Mouse (Mus musculus): ENCODE measurements around the gene Ccdc3. TPM values are rescaled to one million over a fixed set of nuclear protein-coding genes. Genes with fewer than 3 reads are reported as not detected.

The Ccdc3 gene
- polyA plus RNA-seq, 1 experiment from 2014 or later = 17.7 TPM

DNA sequence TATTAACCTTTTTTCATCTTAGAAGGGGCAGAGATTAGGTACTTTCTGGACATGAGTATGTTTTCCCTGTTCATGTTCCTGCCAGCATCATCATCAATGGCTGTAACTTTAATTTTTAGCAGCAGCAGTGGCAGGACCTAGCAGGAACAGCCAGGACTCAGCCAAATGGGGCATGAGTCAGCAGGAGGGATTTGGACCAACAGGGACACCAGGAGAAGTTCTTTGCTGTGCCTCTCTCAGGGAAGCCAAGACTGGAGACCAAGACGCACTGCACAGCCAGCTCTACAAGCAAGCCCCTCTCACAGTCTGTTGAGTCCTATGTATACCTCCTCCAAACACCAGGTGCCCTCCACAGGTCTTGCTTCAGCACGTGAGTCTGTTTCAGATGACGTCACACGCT, 5.5 kb upstream of the Ccdc3 start:
- Histone ChIP-seq H3K27ac (replicated peaks in 1 of 2; ENCODE audit: control insufficient read depth in 1 of 2, insufficient read depth in 1 of 2, low read depth in 2 of 2, low read length in 2 of 2) (no peak overlapping the region), H3K4me3 (ENCODE audit: control insufficient read depth in 1 of 2, insufficient read depth in 1 of 2, low read depth in 1 of 2, low read length in 2 of 2) (no peak overlapping the region), H3K36me3 (ENCODE audit: control insufficient read depth, insufficient read depth, low read length) (no peaks in the 10 kb centered on the region), H3K27me3 (ENCODE audit: control insufficient read depth, insufficient read depth, low read length) (peaks cover 15% of the 10 kb centered on the region), H3K9me3 (ENCODE audit: control insufficient read depth, low read length) (no peaks in the 10 kb centered on the region), H3K4me1 (ENCODE audit: control insufficient read depth in 2 of 2, insufficient read depth in 2 of 2, low read length in 2 of 2) (peaks cover 7 to 14% of the 10 kb centered on the region in 2 experiments), H3K9ac (ENCODE audit: low read length) (no peak overlapping the region), H3K4me2 (ENCODE audit: low read length) (no peak overlapping the region)
- ATAC-seq (ENCODE audit: insufficient number of reproducible peaks, insufficient read depth, low FRiP score, low read depth) = no peak
- WGBS = 85% methylated on average over 4 of the region's 4 CpGs

DNA sequence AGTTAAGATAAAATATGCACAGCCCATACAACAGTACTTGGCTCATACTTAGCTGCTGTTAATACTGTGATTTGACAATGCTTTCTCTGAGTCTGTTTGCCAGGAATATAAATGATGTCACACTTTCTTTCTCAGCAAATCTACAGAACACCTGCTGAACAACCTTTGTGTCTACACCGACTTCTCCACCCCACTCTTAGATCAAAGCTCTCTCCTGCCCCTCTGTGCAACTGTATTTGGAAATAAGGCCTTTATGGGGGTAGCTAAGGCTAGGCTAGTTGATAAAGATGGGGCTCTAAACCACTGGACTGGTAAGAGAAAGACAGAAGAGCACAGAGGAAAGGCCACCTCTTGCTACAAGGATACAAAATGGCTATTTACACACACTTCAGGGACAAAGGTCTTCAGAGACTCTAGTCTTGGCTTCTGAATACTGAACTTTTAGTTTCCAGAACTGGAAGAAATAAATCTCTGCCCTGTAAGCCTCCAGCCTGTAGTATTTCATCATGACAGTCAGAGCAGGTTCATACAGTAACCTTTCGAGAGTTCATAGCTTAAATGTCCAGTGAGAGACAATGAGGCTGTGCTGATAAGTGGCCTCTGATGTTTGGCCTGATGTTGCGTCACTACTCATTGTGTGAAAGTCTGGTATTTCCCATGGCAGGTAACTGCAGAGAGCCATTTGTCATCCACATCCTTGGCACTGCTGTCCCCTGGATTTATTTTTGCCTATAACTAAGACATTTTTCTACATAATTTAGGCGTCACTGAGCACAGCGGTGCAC, 2.4 kb upstream of the Ccdc3 start:
- H3K9ac ChIP-seq (ENCODE audit: low read length) = no peak overlapping the region
- no peaks in the 10 kb centered on the region for H3K36me3 ChIP-seq (ENCODE audit: control insufficient read depth, insufficient read depth, low read length)
- peaks cover 37% of the 10 kb centered on the region for H3K27me3 ChIP-seq (ENCODE audit: control insufficient read depth, insufficient read depth, low read length)
- no peak for ATAC-seq (ENCODE audit: insufficient number of reproducible peaks, insufficient read depth, low FRiP score, low read depth)
- no peak overlapping the region for H3K4me3 ChIP-seq (ENCODE audit: control insufficient read depth in 1 of 2, insufficient read depth in 1 of 2, low read depth in 1 of 2, low read length in 2 of 2)
- WGBS = 67% methylated on average over 5 of the region's 5 CpGs
- H3K9me3 ChIP-seq (ENCODE audit: control insufficient read depth, low read length) = no peaks in the 10 kb centered on the region
- H3K4me1 ChIP-seq (ENCODE audit: control insufficient read depth in 2 of 2, insufficient read depth in 2 of 2, low read length in 2 of 2) = peaks cover 2 to 5% of the 10 kb centered on the region in 2 experiments; a peak in 3 of 4 replicates
- no peak overlapping the region for H3K4me2 ChIP-seq (ENCODE audit: low read length)
- H3K27ac ChIP-seq (replicated peaks in 1 of 2; ENCODE audit: control insufficient read depth in 1 of 2, insufficient read depth in 1 of 2, low read depth in 2 of 2, low read length in 2 of 2) = no peak overlapping the region

DNA sequence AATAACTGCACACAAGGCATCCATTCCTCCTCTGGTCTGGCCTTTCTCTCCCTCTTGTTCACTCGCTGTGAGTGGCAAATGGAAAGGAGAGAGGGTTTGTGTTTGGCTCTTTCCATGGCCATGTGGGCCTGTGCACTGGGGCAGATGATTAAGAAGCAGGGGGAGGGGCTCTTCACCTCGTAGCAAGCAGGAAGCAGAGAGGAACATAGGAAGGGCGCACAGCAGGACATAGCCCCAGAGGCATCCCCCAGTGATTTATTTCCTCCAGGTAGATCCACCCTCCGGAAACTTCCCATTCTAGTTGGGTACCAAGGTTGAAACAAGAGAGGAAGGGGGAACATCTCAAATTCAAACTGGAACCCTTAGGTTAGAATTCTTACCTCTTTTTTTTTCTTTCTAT, 2.4 kb downstream of the Ccdc3 start:
- H3K9me3 ChIP-seq (ENCODE audit: control insufficient read depth, low read length) = no peaks in the 10 kb centered on the region
- H3K36me3 ChIP-seq (ENCODE audit: control insufficient read depth, insufficient read depth, low read length) = no peaks in the 10 kb centered on the region
- no peak overlapping the region for H3K9ac ChIP-seq (ENCODE audit: low read length)
- WGBS = 60% methylated on average over 4 of the region's 4 CpGs
- H3K4me3 ChIP-seq (ENCODE audit: control insufficient read depth in 1 of 2, insufficient read depth in 1 of 2, low read depth in 1 of 2, low read length in 2 of 2) = no peak overlapping the region
- ATAC-seq (ENCODE audit: insufficient number of reproducible peaks, insufficient read depth, low FRiP score, low read depth) = no peak
- H3K27me3 ChIP-seq (ENCODE audit: control insufficient read depth, insufficient read depth, low read length) = peaks cover 40% of the 10 kb centered on the region
- H3K27ac ChIP-seq (replicated peaks in 1 of 2; ENCODE audit: control insufficient read depth in 1 of 2, insufficient read depth in 1 of 2, low read depth in 2 of 2, low read length in 2 of 2) = no peak overlapping the region
- H3K4me2 ChIP-seq (ENCODE audit: low read length) = no peak overlapping the region
- H3K4me1 ChIP-seq (ENCODE audit: control insufficient read depth in 2 of 2, insufficient read depth in 2 of 2, low read length in 2 of 2) = peaks cover 2 to 5% of the 10 kb centered on the region in 2 experiments; a peak in 3 of 4 replicates

DNA sequence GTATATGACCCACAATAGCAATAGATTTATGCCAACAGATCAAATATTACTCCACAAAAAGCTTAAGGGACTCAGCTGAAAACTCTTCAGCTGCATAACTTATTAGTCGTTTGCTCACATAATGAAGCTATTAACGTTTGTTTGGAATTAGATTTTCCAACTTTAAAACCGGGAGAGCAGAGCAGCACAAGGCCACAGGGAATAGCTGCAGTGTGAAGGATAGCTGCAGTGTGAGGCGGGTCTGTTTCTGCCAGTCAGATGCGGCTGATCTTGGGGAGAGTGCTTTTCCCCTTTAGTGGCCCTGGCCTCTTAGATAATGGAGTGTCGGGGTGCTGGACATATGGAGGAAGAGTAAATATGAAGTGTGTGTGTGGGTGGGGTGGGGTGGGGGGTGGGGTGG, 6.9 kb downstream of the Ccdc3 start:
- Histone ChIP-seq H3K9me3 (ENCODE audit: control insufficient read depth, low read length) (no peaks in the 10 kb centered on the region), H3K27me3 (ENCODE audit: control insufficient read depth, insufficient read depth, low read length) (peaks cover 4% of the 10 kb centered on the region; the same call in 1 of the 2 replicates), H3K27ac (replicated peaks in 1 of 2; ENCODE audit: control insufficient read depth in 1 of 2, insufficient read depth in 1 of 2, low read depth in 2 of 2, low read length in 2 of 2) (no peak overlapping the region), H3K36me3 (ENCODE audit: control insufficient read depth, insufficient read depth, low read length) (no peaks in the 10 kb centered on the region), H3K4me2 (ENCODE audit: low read length) (no peak overlapping the region), H3K9ac (ENCODE audit: low read length) (no peak overlapping the region), H3K4me3 (ENCODE audit: control insufficient read depth in 1 of 2, insufficient read depth in 1 of 2, low read depth in 1 of 2, low read length in 2 of 2) (no peak overlapping the region), H3K4me1 (ENCODE audit: control insufficient read depth in 2 of 2, insufficient read depth in 2 of 2, low read length in 2 of 2) (no peaks in the 10 kb centered on the region)
- ATAC-seq (ENCODE audit: insufficient number of reproducible peaks, insufficient read depth, low FRiP score, low read depth) = no peak
- WGBS = 55% methylated on average over 6 of the region's 6 CpGs

DNA sequence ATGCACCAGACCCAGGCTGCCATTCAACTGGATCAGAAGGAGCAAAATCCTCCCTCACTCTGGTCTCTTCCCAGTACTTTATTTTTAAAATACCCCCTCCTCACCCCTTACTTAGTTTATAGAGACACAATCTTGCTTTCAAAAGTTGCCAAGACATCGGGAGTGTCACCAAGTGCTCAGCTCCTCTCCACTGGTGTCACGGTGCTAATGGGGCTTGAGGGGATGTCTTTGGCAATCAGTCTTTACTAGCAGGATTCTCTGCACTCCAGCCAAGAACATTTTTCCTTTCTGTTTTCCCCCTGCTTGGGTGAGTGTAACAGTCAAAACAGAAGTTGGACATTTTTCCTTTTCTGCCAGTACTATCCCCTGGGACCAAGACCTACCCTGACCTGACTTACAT, 10.3 kb downstream of the Ccdc3 start:
- ATAC-seq (ENCODE audit: insufficient number of reproducible peaks, insufficient read depth, low FRiP score, low read depth) = no peak
- H3K27ac ChIP-seq (replicated peaks in 1 of 2; ENCODE audit: control insufficient read depth in 1 of 2, insufficient read depth in 1 of 2, low read depth in 2 of 2, low read length in 2 of 2) = no peak overlapping the region
- WGBS = 60% methylated on average over 2 of the region's 2 CpGs
- no peaks in the 10 kb centered on the region for H3K9me3 ChIP-seq (ENCODE audit: control insufficient read depth, low read length)
- H3K4me1 ChIP-seq (ENCODE audit: control insufficient read depth in 2 of 2, insufficient read depth in 2 of 2, low read length in 2 of 2) = no peaks in the 10 kb centered on the region
- no peak overlapping the region for H3K4me3 ChIP-seq (ENCODE audit: control insufficient read depth in 1 of 2, insufficient read depth in 1 of 2, low read depth in 1 of 2, low read length in 2 of 2)
- H3K4me2 ChIP-seq (ENCODE audit: low read length) = no peak overlapping the region
- no peak overlapping the region for H3K9ac ChIP-seq (ENCODE audit: low read length)
- no peaks in the 10 kb centered on the region for H3K27me3 ChIP-seq (ENCODE audit: control insufficient read depth, insufficient read depth, low read length)
- no peaks in the 10 kb centered on the region for H3K36me3 ChIP-seq (ENCODE audit: control insufficient read depth, insufficient read depth, low read length)

DNA sequence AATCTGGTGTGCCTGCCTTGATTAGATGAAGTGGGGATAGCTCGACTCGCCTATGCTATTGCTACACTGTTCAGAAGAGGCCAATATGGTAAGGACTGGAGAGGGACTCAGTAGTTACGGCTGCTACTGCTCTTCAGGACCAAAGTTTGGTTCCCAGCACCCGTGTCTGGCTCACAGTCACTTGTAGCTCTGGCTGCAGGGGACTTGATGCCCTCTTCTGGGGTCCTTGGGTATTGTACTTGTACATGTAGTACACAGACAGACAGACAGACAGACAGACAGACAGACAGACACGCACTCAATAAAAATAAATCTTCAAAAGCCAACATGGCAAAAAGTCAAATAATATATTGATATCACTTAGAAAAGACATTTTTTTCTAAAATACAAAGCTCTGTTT, 17.1 kb downstream of the Ccdc3 start:
- H3K4me2 ChIP-seq (ENCODE audit: low read length) = no peak overlapping the region
- no peak for ATAC-seq (ENCODE audit: insufficient number of reproducible peaks, insufficient read depth, low FRiP score, low read depth)
- 87% methylated on average over 5 of the region's 5 CpGs for WGBS
- H3K9me3 ChIP-seq (ENCODE audit: control insufficient read depth, low read length) = no peaks in the 10 kb centered on the region
- no peak overlapping the region for H3K9ac ChIP-seq (ENCODE audit: low read length)
- H3K4me1 ChIP-seq (ENCODE audit: control insufficient read depth in 2 of 2, insufficient read depth in 2 of 2, low read length in 2 of 2) = peaks cover 0 to 4% of the 10 kb centered on the region in 2 experiments; a peak in 3 of 4 replicates
- no peak overlapping the region for H3K4me3 ChIP-seq (ENCODE audit: control insufficient read depth in 1 of 2, insufficient read depth in 1 of 2, low read depth in 1 of 2, low read length in 2 of 2)
- no peaks in the 10 kb centered on the region for H3K36me3 ChIP-seq (ENCODE audit: control insufficient read depth, insufficient read depth, low read length)
- no peak overlapping the region for H3K27ac ChIP-seq (replicated peaks in 1 of 2; ENCODE audit: control insufficient read depth in 1 of 2, insufficient read depth in 1 of 2, low read depth in 2 of 2, low read length in 2 of 2)
- H3K27me3 ChIP-seq (ENCODE audit: control insufficient read depth, insufficient read depth, low read length) = no peaks in the 10 kb centered on the region

DNA sequence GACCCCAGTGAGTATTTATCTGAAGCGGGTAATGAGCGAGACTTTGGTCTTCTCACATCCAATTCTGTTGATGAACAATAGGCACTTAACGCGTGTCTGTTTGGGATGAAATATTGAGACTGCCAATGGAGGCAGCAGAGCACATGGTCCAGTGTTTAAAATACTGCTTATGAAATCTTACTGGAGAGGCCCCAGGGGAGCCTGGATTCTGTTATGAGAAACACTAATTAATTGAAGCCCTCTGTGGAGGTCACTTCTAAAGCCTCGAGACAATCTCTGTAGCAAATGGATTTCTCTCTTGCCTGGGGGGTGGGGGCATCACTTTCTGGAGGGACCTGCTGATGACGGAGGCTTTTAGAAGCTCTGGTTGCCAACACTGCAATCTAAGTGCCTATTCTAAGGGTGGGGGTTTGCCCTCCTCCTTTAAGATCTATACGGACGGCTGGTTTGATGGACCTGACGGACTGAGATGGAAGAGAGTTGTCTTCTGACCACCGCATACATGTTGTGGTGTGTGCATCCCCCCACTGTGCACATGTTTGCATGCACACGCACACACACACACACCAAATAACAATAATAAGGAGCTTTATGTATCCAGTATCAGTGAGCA, 22.8 kb downstream of the Ccdc3 start:
- Histone ChIP-seq H3K4me2 (ENCODE audit: low read length) (no peak overlapping the region), H3K9ac (ENCODE audit: low read length) (no peak overlapping the region), H3K4me3 (ENCODE audit: control insufficient read depth in 1 of 2, insufficient read depth in 1 of 2, low read depth in 1 of 2, low read length in 2 of 2) (no peak overlapping the region), H3K9me3 (ENCODE audit: control insufficient read depth, low read length) (no peaks in the 10 kb centered on the region), H3K36me3 (ENCODE audit: control insufficient read depth, insufficient read depth, low read length) (no peaks in the 10 kb centered on the region), H3K27me3 (ENCODE audit: control insufficient read depth, insufficient read depth, low read length) (no peaks in the 10 kb centered on the region), H3K4me1 (ENCODE audit: control insufficient read depth in 2 of 2, insufficient read depth in 2 of 2, low read length in 2 of 2) (peaks cover 8 to 9% of the 10 kb centered on the region in 2 experiments), H3K27ac (replicated peaks in 1 of 2; ENCODE audit: control insufficient read depth in 1 of 2, insufficient read depth in 1 of 2, low read depth in 2 of 2, low read length in 2 of 2) (no peak overlapping the region)
- WGBS = 80% methylated on average over 11 of the region's 11 CpGs
- ATAC-seq (ENCODE audit: insufficient number of reproducible peaks, insufficient read depth, low FRiP score, low read depth) = no peak
